Mouse (Mus musculus): Measurements from ENCODE around the gene Fsd1. TPM values are rescaled to one million over a fixed set of nuclear protein-coding genes. Genes with fewer than 3 reads are reported as not detected.

Fsd1 gene
- polyA plus RNA-seq, 1 experiment = 88.0 TPM

DNA sequence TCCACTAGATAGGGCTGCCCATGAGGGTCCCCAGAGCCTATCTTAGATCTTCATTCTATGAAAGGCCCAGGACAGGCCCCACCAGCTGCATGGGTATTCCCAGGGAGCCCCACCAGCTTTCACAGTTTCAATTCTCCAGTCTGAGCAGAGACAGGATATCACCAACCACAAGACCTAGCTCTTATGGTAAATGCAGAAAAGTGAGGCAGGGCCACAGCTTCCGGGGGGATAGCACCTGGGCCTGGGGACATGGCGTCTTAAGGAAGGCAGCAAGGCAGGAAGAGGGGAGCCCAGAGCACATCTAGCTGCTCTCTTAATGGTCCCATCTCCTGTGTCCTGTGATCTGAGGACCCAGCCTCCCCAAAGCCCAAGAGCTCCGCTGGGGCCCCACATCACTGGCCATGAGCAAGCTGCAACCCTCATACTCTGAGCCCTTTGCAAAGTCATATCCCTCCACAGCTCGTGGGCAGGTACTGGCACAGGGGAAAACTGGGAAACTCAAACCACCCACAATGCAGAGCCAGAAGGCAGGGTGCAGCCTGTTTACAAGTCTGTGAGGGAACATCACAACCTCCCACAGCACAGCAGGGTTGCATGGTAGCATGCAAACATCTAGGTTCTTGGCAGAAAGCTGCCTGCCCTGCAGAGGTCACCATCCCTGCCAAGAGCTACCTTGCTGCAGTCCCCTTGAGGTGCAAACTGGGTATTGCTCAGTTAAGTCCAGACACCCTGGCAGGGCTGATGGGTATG lies 35.0 kb downstream of the Fsd1 start:
- Histone ChIP-seq H3K27me3 (ENCODE audit: control insufficient read depth, insufficient read depth, low read length) (no peaks in the 10 kb centered on the region), H3K27ac (ENCODE audit: insufficient read depth, low read length) (peak overlapping the region; percentile 72), H3K4me3 (replicated peaks; ENCODE audit: insufficient read depth, low read depth, low read length) (no peak overlapping the region), H3K4me1 (ENCODE audit: control insufficient read depth, insufficient read depth, low read length) (peaks cover 84% of the 10 kb centered on the region)
- WGBS = 66% methylated on average over 4 of the region's 4 CpGs
- peak; percentile 43 to 44 for DNase-seq
- no peak for TF ChIP-seq POLR2A (IDR thresholded peaks at IDR 0.05; ENCODE audit: borderline replicate concordance, insufficient read depth, low read length)
- TF ChIP-seq CTCF (IDR thresholded peaks at IDR 0.05; ENCODE audit: borderline replicate concordance, insufficient read depth, low read depth, low read length) = no peak

DNA sequence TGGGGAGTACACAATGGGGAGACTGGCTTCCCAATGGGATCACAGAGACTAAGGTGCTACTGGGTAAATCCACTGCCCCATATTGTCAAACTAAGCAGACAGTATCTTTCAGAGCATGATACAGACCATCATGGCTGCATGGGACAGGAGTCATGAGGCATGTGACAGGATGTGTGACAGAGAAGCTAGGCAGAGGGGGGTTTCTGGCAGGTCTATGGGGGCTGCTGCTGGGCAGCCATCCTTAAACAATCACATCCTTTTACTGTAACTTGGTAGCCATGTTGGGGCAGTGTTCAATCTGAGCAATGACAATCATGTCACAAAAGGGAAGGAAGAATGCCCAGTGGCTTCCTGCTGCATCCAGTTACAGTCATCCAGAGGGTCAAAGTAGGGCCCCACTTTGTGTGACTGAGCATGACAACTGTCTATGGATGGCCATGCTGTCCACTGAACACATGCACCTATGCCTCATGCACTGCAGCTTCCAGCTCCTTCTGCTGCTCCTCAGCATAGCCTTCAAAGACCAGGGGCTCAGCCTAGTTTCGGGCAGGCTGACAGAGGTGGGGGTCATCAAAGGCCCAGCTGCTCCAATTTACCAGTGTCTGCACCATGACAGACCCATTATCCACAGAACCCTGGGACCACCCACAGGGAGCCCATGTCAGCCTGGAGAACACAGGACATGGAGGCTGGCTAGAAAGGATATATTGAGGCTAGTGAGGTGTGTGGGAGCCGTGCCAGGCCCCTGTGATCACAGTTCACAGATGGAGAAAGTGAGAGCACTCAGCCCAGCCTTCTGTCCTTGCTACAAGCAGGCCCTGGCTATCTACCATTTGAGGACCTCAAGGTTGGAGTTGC lies 36.1 kb downstream of the Fsd1 start:
- TF ChIP-seq CTCF (IDR thresholded peaks at IDR 0.05; ENCODE audit: borderline replicate concordance, insufficient read depth, low read depth, low read length) (no peak), POLR2A (IDR thresholded peaks at IDR 0.05; ENCODE audit: borderline replicate concordance, insufficient read depth, low read length) (no peak)
- peaks cover 88% of the 10 kb centered on the region for H3K4me1 ChIP-seq (ENCODE audit: control insufficient read depth, insufficient read depth, low read length)
- H3K27ac ChIP-seq (ENCODE audit: insufficient read depth, low read length) = peak overlapping the region; percentile 72
- peak; percentile 74 to 79 for DNase-seq
- no peak overlapping the region for H3K4me3 ChIP-seq (replicated peaks; ENCODE audit: insufficient read depth, low read depth, low read length)
- 33% methylated on average over 2 of the region's 2 CpGs for WGBS
- H3K27me3 ChIP-seq (ENCODE audit: control insufficient read depth, insufficient read depth, low read length) = no peaks in the 10 kb centered on the region

DNA sequence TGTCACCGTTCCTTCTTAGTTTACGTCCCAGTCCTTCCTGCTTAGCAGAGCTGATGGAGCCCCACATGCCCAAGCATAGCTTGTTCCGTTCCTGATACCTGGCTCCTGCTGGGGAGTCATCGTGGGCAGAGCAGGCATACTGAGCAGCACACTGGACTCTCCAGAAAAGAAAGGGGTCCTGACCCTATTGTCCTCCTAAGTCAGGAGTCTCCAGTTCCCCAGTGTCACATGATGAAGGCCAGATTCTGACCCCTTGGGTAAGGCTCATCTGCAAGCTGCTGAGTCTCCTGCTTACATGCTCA lies 36.6 kb downstream of the Fsd1 start:
- no peak overlapping the region for H3K4me3 ChIP-seq (replicated peaks; ENCODE audit: insufficient read depth, low read depth, low read length)
- TF ChIP-seq POLR2A (IDR thresholded peaks at IDR 0.05; ENCODE audit: borderline replicate concordance, insufficient read depth, low read length) (no peak), CTCF (IDR thresholded peaks at IDR 0.05; ENCODE audit: borderline replicate concordance, insufficient read depth, low read depth, low read length) (no peak)
- no peaks in the 10 kb centered on the region for H3K27me3 ChIP-seq (ENCODE audit: control insufficient read depth, insufficient read depth, low read length)
- peak overlapping the region; percentile 72 for H3K27ac ChIP-seq (ENCODE audit: insufficient read depth, low read length)
- no peak for DNase-seq
- peaks cover 93% of the 10 kb centered on the region for H3K4me1 ChIP-seq (ENCODE audit: control insufficient read depth, insufficient read depth, low read length)
- WGBS = 6% methylated on average over 4 of the region's 4 CpGs

DNA sequence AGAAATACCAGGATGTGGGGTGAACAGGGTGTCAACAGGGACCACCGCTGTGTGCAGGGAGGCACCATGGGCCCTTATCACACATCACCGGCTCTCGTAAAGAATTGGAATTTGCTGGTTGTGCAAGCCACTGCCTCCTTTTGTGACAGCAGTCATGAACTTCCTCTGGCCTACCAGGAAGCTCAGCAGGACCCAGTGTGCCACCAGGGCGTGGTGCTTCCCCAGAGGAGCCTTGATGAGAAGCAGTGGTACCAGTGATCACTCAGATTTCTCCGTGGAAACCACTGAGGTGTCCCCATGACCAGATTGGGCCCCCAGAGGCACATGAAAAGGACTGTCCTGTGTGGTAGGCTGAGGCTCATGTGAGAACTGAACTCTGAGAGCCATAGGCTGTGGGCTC lies 37.1 kb downstream of the Fsd1 start:
- Histone ChIP-seq H3K27ac (ENCODE audit: insufficient read depth, low read length) (peak overlapping the region; percentile 72), H3K27me3 (ENCODE audit: control insufficient read depth, insufficient read depth, low read length) (no peaks in the 10 kb centered on the region), H3K4me3 (replicated peaks; ENCODE audit: insufficient read depth, low read depth, low read length) (no peak overlapping the region), H3K4me1 (ENCODE audit: control insufficient read depth, insufficient read depth, low read length) (peaks cover 94% of the 10 kb centered on the region)
- TF ChIP-seq CTCF (IDR thresholded peaks at IDR 0.05; ENCODE audit: borderline replicate concordance, insufficient read depth, low read depth, low read length) (no peak), POLR2A (IDR thresholded peaks at IDR 0.05; ENCODE audit: borderline replicate concordance, insufficient read depth, low read length) (no peak)
- 82% methylated on average over 5 of the region's 5 CpGs for WGBS
- peak; percentile 14 to 28 for DNase-seq

DNA sequence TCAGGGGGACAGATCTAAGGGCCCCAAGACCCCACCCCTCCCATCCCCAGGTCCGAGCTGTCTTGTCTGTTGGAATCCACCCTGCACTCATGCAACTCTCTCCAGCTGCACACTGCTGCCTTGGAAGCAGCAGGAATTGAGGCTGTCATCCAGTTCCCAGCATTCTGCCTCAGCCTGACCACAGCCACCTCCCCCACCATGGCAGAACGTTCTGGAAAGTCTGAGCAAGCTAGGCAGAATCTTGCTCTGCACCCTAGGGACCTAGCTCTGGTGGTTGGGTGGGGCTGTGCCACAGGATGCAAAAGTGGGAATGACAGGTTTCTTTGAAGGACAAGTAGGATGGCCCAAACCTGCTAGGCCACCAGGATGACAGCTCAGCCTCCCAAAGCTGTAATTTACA lies 38.2 kb downstream of the Fsd1 start:
- H3K27ac ChIP-seq (ENCODE audit: insufficient read depth, low read length) = peak overlapping the region; percentile 8; the same call in 1 of the 2 replicates
- TF ChIP-seq CTCF (IDR thresholded peaks at IDR 0.05; ENCODE audit: borderline replicate concordance, insufficient read depth, low read depth, low read length) (no peak), POLR2A (IDR thresholded peaks at IDR 0.05; ENCODE audit: borderline replicate concordance, insufficient read depth, low read length) (no peak)
- WGBS = 37% methylated on average over 2 of the region's 2 CpGs
- DNase-seq = peak in 1 of 2 experiments; percentile 27
- H3K27me3 ChIP-seq (ENCODE audit: control insufficient read depth, insufficient read depth, low read length) = no peaks in the 10 kb centered on the region
- H3K4me3 ChIP-seq (replicated peaks; ENCODE audit: insufficient read depth, low read depth, low read length) = no peak overlapping the region
- H3K4me1 ChIP-seq (ENCODE audit: control insufficient read depth, insufficient read depth, low read length) = peaks cover 95% of the 10 kb centered on the region

DNA sequence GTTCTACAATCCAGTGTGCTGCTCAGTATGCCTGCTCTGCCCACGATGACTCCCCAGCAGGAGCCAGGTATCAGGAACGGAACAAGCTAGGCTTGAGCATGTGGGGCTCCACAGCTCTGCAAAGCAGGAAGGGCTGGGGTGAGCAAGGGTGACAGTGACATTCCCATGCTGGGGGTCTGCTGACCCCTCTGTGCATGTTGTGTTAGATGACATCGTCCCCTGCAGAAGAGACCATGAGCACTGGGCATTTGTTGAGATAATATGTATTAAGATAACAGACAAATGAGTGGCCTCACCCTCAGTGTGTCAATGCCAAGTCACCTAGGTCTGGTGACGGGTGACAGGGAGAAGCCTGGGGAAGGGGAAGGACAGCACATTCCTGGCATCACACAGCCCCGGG lies 38.6 kb downstream of the Fsd1 start:
- H3K27me3 ChIP-seq (ENCODE audit: control insufficient read depth, insufficient read depth, low read length) = no peaks in the 10 kb centered on the region
- DNase-seq = peak in 1 of 2 experiments; percentile 8
- H3K27ac ChIP-seq (ENCODE audit: insufficient read depth, low read length) = peak overlapping the region; percentile 8; the same call in 1 of the 2 replicates
- 37% methylated on average over 5 of the region's 5 CpGs for WGBS
- no peak overlapping the region for H3K4me3 ChIP-seq (replicated peaks; ENCODE audit: insufficient read depth, low read depth, low read length)
- H3K4me1 ChIP-seq (ENCODE audit: control insufficient read depth, insufficient read depth, low read length) = peaks cover 94% of the 10 kb centered on the region
- no peak for TF ChIP-seq POLR2A (IDR thresholded peaks at IDR 0.05; ENCODE audit: borderline replicate concordance, insufficient read depth, low read length)
- TF ChIP-seq CTCF (IDR thresholded peaks at IDR 0.05; ENCODE audit: borderline replicate concordance, insufficient read depth, low read depth, low read length) = no peak

DNA sequence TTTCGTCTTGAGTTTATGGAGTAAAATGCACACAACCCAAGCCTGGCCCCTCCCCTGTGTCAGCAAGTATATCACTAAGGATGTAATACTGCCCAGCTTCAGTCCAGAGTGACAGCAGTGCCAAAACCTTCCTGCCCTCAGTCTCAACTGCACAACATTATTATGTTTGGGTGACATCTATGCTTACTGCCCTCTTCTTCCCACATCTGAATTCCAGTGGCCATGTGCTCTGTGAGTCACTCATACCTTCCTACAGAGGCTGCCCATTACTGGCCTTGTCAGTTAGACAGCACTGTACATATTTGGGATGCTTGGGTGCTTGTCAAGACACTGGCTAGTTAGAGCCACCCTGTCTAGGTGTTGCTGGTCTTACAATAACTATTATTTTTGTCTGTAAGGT lies 40.0 kb downstream of the Fsd1 start:
- Histone ChIP-seq H3K4me3 (replicated peaks; ENCODE audit: insufficient read depth, low read depth, low read length) (no peak overlapping the region), H3K4me1 (ENCODE audit: control insufficient read depth, insufficient read depth, low read length) (peaks cover 93% of the 10 kb centered on the region), H3K27ac (ENCODE audit: insufficient read depth, low read length) (peak overlapping the region; percentile 83), H3K27me3 (ENCODE audit: control insufficient read depth, insufficient read depth, low read length) (no peaks in the 10 kb centered on the region)
- DNase-seq = peak in 1 of 2 experiments; percentile 4
- WGBS = 82% methylated on average over 1 of the region's 1 CpGs
- TF ChIP-seq POLR2A (IDR thresholded peaks at IDR 0.05; ENCODE audit: borderline replicate concordance, insufficient read depth, low read length) (no peak), CTCF (IDR thresholded peaks at IDR 0.05; ENCODE audit: borderline replicate concordance, insufficient read depth, low read depth, low read length) (no peak)
